Comparison of ENCODE assay signal across 8 mouse cellular contexts in the genomic region with DNA sequence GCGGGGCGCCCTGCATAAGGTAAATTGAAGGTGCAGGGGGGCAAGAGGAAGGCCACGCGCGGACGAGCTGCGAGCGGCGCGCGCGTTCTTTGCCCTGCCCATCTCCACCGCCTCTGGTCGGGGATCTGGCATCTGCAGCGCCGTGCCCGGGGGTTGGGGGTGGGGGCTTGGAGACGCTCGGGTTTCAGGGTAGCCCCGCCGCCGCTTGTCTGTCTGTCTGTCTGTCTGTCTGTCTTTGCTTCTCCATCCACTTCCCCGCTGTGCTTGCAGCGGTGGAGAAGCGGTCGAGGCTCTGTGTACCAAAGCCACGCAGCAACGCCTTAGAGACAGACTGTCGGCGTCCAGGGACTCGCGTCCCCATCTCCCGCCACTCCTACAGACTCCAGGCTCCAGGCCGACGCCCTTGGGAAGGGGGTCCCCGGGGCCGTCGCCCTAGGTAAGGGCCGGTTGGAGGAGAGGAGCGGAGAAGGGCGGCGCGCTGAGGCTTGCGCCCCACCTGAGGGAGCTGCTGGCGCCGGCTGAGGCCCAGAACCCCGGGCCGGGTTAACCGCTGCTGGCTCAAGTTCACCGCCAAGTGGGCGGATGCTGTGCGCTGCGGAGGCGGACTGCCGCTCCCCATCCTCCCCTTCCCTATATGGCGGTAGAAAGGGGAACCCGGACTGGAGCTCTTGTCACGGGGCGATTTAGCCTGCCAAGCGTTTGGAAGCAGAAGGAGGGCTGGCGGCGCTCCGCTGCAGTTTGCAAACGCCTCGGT. TPM values are rescaled to one million over a fixed set of nuclear protein-coding genes. Genes with fewer than 3 reads are reported as not detected.
DNase-seq lines count a peak whose midpoint lies in the region; ATAC-seq and TF ChIP-seq lines count a peak whose summit lies in the region.

No protein-coding gene starts in this region.

- H3K9me3 ChIP-seq in hindbrain, embryonic 14.5 days (ENCODE audit: control insufficient read depth, low read length), result no peaks in the 10 kb centered on the region

- ATAC-seq in Patski, result peak; percentile 57
- ATAC-seq in hindbrain, embryonic 14.5 days (ENCODE audit: low FRiP score), result peak; percentile 83

- H3K9ac ChIP-seq in hindbrain, embryonic 14.5 days, result peak overlapping the region; percentile 80

- H3K36me3 ChIP-seq in hindbrain, embryonic 14.5 days (replicated peaks; ENCODE audit: control insufficient read depth, insufficient read depth), result no peaks in the 10 kb centered on the region

- peak overlapping the region; percentile 67 for H3K4me3 ChIP-seq in hindbrain, embryonic 14.5 days (replicated peaks; ENCODE audit: low read length)

- peak overlapping the region; percentile 96 for H3K27ac ChIP-seq in hindbrain, embryonic 14.5 days

- peak overlapping the region; percentile 69 for H3K4me2 ChIP-seq in hindbrain, embryonic 14.5 days (replicated peaks)

- CTCF ChIA-PET in Patski (lab: Charles Lee), result interaction anchor here (1.7 to 4.6 kb wide), 3 partner anchors 15 to 33 kb away, joined by 11 to 32 read pairs (median 11); a partner anchor contains a TSS

- no peak for TF ChIP-seq CTCF in Patski (IDR thresholded peaks at IDR 0.05)

- DNase-seq in Patski (ENCODE audit: low read depth, low spot score), result no peak
- peak; percentile 90 to 91 for DNase-seq in cerebellum, postnatal 25 days
- peak; percentile 69 to 74 for DNase-seq in frontal cortex, postnatal 25 days (ENCODE audit: low spot score in 2 of 2)
- DNase-seq in hindbrain, embryonic 14.5 days (ENCODE audit: low spot score), result peak; percentile 79
- peak; percentile 86 to 87 for DNase-seq in layer of hippocampus, postnatal 36 days
- peak; percentile 90 for DNase-seq in lung, postnatal 25 days (ENCODE audit: low spot score)
- DNase-seq in retina, adult 2 months (ENCODE audit: low read depth, low spot score), result peak; percentile 53
- DNase-seq in thymus, postnatal 25 days, result peak; percentile 79

- WGBS in hindbrain, embryonic 14.5 days, result under 1% methylated on average over 63 of the region's 65 CpGs

- no peaks in the 10 kb centered on the region for H3K27me3 ChIP-seq in Patski
- H3K27me3 ChIP-seq in hindbrain, embryonic 14.5 days (ENCODE audit: control insufficient read depth, insufficient read depth, low read length), result no peaks in the 10 kb centered on the region

- H3K4me1 ChIP-seq in hindbrain, embryonic 14.5 days (replicated peaks; ENCODE audit: control insufficient read depth, insufficient read depth, low read length), result peaks cover 12% of the 10 kb centered on the region

- POLR2A ChIA-PET in Patski (lab: Charles Lee), result interaction anchor here (0.6 to 3.5 kb wide), 4 partner anchors 10 to 468 kb away, joined by 3 to 19 read pairs (median 4); a partner anchor contains a TSS

- in situ Hi-C loops in Patski (cut with MboI; ENCODE audit: low pct_unique_long_range_greater_than_20kb), result no loop called here

RNA-seq across cellular contexts. Expression of a gene that starts 0.8 kb away (rescaled TPM):
- polyA plus RNA-seq in Patski (2021), result 318 TPM
- polyA plus RNA-seq in hindbrain, embryonic 14.5 days (2014; fragmentation: Nextera tagmentation; extraction: Ambion mirVana), result 341 and 388 TPM in 2 replicates
- total RNA-seq in layer of hippocampus, postnatal 36 days (2021), result 100 to 1,000 TPM; 291 to 308 TPM

RNA-seq across cellular contexts. Expression of a gene that starts 31.5 kb away (rescaled TPM):
- 60.1 TPM for polyA plus RNA-seq in Patski (2021)
- 56.5 and 62.9 TPM in 2 replicates for polyA plus RNA-seq in hindbrain, embryonic 14.5 days (2014; fragmentation: Nextera tagmentation; extraction: Ambion mirVana)
- total RNA-seq in layer of hippocampus, postnatal 36 days (2021), result 10 to 100 TPM; 42.2 to 46.2 TPM

RNA-seq across cellular contexts. Expression of a gene that starts 47.6 kb away (rescaled TPM):
- 23.6 TPM for polyA plus RNA-seq in Patski (2021)
- polyA plus RNA-seq in hindbrain, embryonic 14.5 days (2014; fragmentation: Nextera tagmentation; extraction: Ambion mirVana), result 10.2 and 10.9 TPM in 2 replicates
- 1 to 10 TPM; 8.3 to 8.8 TPM for total RNA-seq in layer of hippocampus, postnatal 36 days (2021)
